Mouse (Mus musculus): Measurements from ENCODE around the gene Mfsd4b2. TPM values are rescaled to one million over a fixed set of nuclear protein-coding genes. Genes with fewer than 3 reads are reported as not detected.

The Mfsd4b2 gene
- polyA plus RNA-seq (2012; rRNA removed) = not detected in 2 replicates

- H3K4me1 ChIP-seq (ENCODE audit: control insufficient read depth, insufficient read depth, low read length) = no peaks in the 10 kb centered on the region
- H3K4me3 ChIP-seq (replicated peaks; ENCODE audit: extremely low read depth, low read depth, low read length) = no peak within 1 kb of the TSS
- TF ChIP-seq POLR2A (IDR thresholded peaks at IDR 0.05; ENCODE audit: borderline replicate concordance, extremely low read depth, low read depth, low read length) (no peak), CTCF (IDR thresholded peaks at IDR 0.05; ENCODE audit: insufficient read depth, low read length) (no peak)
- WGBS = 3% methylated on average over 41 of the region's 41 CpGs
- DNase-seq = no peak
Observed at GRCm38 (mm10) chr10:39926616-39927139, at the start of gene Mfsd4b2. Mfsd4b2 (minus strand) TSS chr10:39926923.

DNA sequence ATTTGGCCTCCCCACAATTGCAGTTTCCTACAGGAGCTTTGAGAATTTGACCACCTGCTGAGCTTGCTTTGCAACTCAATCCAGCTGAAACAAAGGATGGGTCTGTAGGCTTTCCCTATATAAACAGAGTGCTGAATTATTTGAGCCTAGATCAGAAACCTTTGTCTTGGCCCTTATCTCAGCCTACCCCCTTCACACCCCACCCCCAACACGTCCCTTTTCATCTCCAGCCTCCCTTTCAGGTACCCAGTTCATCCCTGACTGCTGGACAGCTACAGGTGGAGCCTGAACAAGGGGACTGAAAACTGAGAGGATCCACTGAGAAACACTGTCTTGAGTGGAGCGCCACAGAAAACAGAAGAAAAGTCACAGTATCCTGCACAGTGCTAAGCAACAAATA lies 49.0 kb upstream of the Mfsd4b2 start:
- 52% methylated on average over 2 of the region's 2 CpGs for WGBS
- no peak for DNase-seq
- TF ChIP-seq POLR2A (IDR thresholded peaks at IDR 0.05; ENCODE audit: borderline replicate concordance, extremely low read depth, low read depth, low read length) (no peak), CTCF (IDR thresholded peaks at IDR 0.05; ENCODE audit: insufficient read depth, low read length) (no peak)
- no peaks in the 10 kb centered on the region for H3K4me1 ChIP-seq (ENCODE audit: control insufficient read depth, insufficient read depth, low read length)
- no peak overlapping the region for H3K4me3 ChIP-seq (replicated peaks; ENCODE audit: extremely low read depth, low read depth, low read length)

- WGBS = 38% methylated on average over 11 of the region's 11 CpGs
- no peaks in the 10 kb centered on the region for H3K4me1 ChIP-seq (ENCODE audit: control insufficient read depth, insufficient read depth, low read length)
- H3K4me3 ChIP-seq (replicated peaks; ENCODE audit: extremely low read depth, low read depth, low read length) = no peak overlapping the region
- no peak for DNase-seq
- TF ChIP-seq CTCF (IDR thresholded peaks at IDR 0.05; ENCODE audit: insufficient read depth, low read length) = no peak
- TF ChIP-seq POLR2A (IDR thresholded peaks at IDR 0.05; ENCODE audit: borderline replicate concordance, extremely low read depth, low read depth, low read length) = no peak
Observed at GRCm38 (mm10) chr10:39974982-39975381, 48.3 kb upstream of the Mfsd4b2 start.

DNA sequence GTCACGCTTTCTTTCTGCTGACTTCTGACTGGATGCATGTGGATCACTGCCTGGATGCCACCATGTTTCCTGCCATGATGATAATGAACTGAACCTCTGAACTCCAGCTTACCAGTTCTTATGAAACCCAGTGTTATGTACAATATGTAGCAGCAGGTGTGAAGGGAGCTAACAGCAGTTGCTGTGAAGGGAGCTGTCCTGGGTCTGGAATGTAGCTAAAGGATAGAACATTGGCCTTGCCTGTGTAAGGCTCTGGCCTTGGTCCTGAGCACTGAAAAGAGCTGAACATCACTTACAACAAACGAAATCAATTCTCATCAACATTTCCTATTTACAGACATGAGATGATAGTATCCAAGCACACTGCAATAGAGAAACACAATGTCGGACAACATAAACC lies 40.8 kb upstream of the Mfsd4b2 start:
- no peaks in the 10 kb centered on the region for H3K4me1 ChIP-seq (ENCODE audit: control insufficient read depth, insufficient read depth, low read length)
- 76% methylated on average over 3 of the region's 3 CpGs for WGBS
- no peak overlapping the region for H3K4me3 ChIP-seq (replicated peaks; ENCODE audit: extremely low read depth, low read depth, low read length)
- TF ChIP-seq POLR2A (IDR thresholded peaks at IDR 0.05; ENCODE audit: borderline replicate concordance, extremely low read depth, low read depth, low read length) (no peak), CTCF (IDR thresholded peaks at IDR 0.05; ENCODE audit: insufficient read depth, low read length) (no peak)
- DNase-seq = no peak

DNA sequence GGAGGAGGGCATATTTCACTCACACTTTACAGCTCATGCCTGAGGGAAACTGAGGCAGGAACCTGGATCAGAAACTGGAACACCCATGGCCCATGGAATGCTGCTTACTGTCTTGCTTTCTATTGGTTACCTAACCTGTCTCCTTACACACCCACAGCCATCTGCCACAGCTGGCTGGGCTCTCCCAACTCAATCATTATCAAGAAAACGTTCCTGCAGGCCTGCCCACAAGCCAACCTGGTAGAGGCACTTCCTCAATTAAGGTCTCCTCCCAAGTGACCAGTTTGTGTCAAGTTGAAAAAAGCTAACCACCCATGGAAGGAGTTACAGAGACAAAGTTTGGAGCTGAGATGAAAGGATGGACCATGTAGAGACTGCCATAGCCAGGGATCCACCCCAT lies 35.2 kb upstream of the Mfsd4b2 start:
- 19% methylated on average over 1 of the region's 1 CpGs for WGBS
- no peak overlapping the region for H3K4me3 ChIP-seq (replicated peaks; ENCODE audit: extremely low read depth, low read depth, low read length)
- TF ChIP-seq POLR2A (IDR thresholded peaks at IDR 0.05; ENCODE audit: borderline replicate concordance, extremely low read depth, low read depth, low read length) (no peak), CTCF (IDR thresholded peaks at IDR 0.05; ENCODE audit: insufficient read depth, low read length) (no peak)
- H3K4me1 ChIP-seq (ENCODE audit: control insufficient read depth, insufficient read depth, low read length) = no peaks in the 10 kb centered on the region
- DNase-seq = no peak

- DNase-seq = no peak
Observed at GRCm38 (mm10) chr10:39960441-39960822, 33.7 kb upstream of the Mfsd4b2 start.

DNA sequence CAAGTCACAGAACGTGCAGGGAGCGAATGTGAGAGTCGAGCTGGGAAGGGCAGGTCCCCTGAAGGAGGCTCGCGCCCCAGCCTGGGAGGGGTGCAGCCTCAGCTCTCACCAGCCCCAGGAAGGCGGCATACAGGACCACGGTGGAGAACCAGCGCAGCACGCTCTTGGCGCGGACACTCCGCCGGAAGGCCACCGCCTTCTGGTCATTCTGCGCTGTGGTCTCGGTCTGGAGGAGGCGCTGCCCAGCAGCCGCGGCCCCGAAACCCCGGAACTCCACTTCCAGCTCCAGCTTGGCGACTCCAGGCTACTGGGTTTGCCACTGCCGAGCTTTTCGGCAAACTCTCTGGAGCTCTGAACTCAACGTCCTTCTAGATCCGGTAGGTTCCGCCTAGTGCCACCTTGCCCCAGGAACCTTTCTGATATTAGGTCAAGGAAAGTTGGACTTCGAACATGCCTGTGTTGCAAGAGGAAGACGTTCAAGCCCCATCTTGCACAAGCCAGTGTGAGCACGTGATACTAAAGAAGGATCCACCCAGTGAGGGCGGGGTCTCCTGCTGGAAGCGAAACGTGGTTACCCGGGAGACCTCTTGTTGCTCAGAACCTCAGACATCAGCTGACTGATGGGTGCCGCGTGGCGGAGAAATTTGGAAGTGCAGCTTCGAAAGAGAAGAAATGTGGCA lies 33.2 kb upstream of the Mfsd4b2 start, which contains the start of gene Mfsd4b3:
Gene Mfsd4b3 (minus strand): TSS at position 393 of the 680 bp plus-strand sequence.
- H3K4me3 ChIP-seq (replicated peaks; ENCODE audit: extremely low read depth, low read depth, low read length) = peak within 1 kb of the TSS; percentile 73
- TF ChIP-seq POLR2A (IDR thresholded peaks at IDR 0.05; ENCODE audit: borderline replicate concordance, extremely low read depth, low read depth, low read length) = peak; percentile 42; the same call in 1 of the 2 replicates
- TF ChIP-seq CTCF (IDR thresholded peaks at IDR 0.05; ENCODE audit: insufficient read depth, low read length) = peak; percentile 86
- under 1% methylated on average over 38 of the region's 38 CpGs for WGBS
- DNase-seq = peak; percentile 93
- H3K4me1 ChIP-seq (ENCODE audit: control insufficient read depth, insufficient read depth, low read length) = no peaks in the 10 kb centered on the region

More at GRCm38 (mm10) chr10:39960441-39960822, 33.7 kb upstream of the Mfsd4b2 start:
- TF ChIP-seq POLR2A (IDR thresholded peaks at IDR 0.05; ENCODE audit: borderline replicate concordance, extremely low read depth, low read depth, low read length) = no peak
- no peak for TF ChIP-seq CTCF (IDR thresholded peaks at IDR 0.05; ENCODE audit: insufficient read depth, low read length)
- no peaks in the 10 kb centered on the region for H3K4me1 ChIP-seq (ENCODE audit: control insufficient read depth, insufficient read depth, low read length)
- H3K4me3 ChIP-seq (replicated peaks; ENCODE audit: extremely low read depth, low read depth, low read length) = no peak overlapping the region
- 40% methylated on average over 11 of the region's 11 CpGs for WGBS

GRCm38 (mm10) chr10:39958266-39958665 lies 31.5 kb upstream of the Mfsd4b2 start:
- H3K4me3 ChIP-seq (replicated peaks; ENCODE audit: extremely low read depth, low read depth, low read length) = no peak overlapping the region
- TF ChIP-seq POLR2A (IDR thresholded peaks at IDR 0.05; ENCODE audit: borderline replicate concordance, extremely low read depth, low read depth, low read length) (no peak), CTCF (IDR thresholded peaks at IDR 0.05; ENCODE audit: insufficient read depth, low read length) (no peak)
- H3K4me1 ChIP-seq (ENCODE audit: control insufficient read depth, insufficient read depth, low read length) = no peaks in the 10 kb centered on the region
- 72% methylated on average over 4 of the region's 4 CpGs for WGBS
- no peak for DNase-seq

DNA sequence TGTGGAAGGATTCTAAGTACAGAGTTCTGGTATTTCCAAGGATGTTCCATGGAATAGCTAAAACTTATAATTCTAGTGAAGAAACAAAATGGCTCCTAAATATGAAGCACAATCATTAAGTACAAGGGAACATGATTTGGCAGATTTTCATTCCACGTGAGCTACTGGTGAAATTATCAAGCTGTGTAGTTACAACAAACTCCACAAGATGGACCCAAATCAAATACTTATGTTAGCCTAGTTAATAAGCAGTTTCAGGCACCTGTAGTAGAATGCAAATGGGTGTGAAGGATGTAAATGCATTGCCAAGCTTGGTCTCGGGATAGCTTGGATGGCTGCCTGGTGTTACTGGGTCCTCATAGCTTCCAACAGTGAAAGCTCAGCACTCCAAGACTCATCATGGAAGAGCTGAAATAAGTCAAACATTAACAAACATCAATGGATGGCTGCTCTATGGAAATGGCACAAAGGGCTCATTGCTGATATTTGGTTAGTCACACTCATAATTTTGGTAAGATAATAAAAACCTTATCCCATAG lies 29.7 kb upstream of the Mfsd4b2 start:
- TF ChIP-seq CTCF (IDR thresholded peaks at IDR 0.05; ENCODE audit: insufficient read depth, low read length) (no peak), POLR2A (IDR thresholded peaks at IDR 0.05; ENCODE audit: borderline replicate concordance, extremely low read depth, low read depth, low read length) (no peak)
- Histone ChIP-seq H3K4me1 (ENCODE audit: control insufficient read depth, insufficient read depth, low read length) (no peaks in the 10 kb centered on the region), H3K4me3 (replicated peaks; ENCODE audit: extremely low read depth, low read depth, low read length) (no peak overlapping the region)
- WGBS = 63% methylated on average over 2 of the region's 2 CpGs
- no peak for DNase-seq

DNA sequence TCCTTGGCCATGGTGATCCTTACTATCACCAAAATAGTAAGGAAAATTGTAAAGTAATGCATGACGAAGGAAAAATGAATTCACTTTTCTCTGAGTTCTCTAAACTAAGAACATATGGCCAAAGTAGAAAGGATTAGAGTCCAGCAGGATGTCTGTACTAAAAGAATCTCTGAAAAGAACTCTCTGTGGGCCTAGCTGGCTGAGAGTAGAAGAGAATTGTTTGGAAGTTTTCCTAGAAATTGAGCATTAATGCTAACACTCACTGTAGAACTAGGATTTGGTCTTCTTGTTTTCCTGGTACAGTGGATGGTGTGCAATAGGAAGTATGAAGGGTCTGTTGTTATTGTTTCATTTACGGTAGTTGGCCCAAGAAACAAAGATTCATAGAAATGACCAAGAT lies 28.4 kb upstream of the Mfsd4b2 start:
- Histone ChIP-seq H3K4me3 (replicated peaks; ENCODE audit: extremely low read depth, low read depth, low read length) (no peak overlapping the region), H3K4me1 (ENCODE audit: control insufficient read depth, insufficient read depth, low read length) (no peaks in the 10 kb centered on the region)
- 69% methylated on average over 2 of the region's 2 CpGs for WGBS
- DNase-seq = no peak
- no peak for TF ChIP-seq POLR2A (IDR thresholded peaks at IDR 0.05; ENCODE audit: borderline replicate concordance, extremely low read depth, low read depth, low read length)
- no peak for TF ChIP-seq CTCF (IDR thresholded peaks at IDR 0.05; ENCODE audit: insufficient read depth, low read length)

Data from lung, adult 2 months (tissue).